Mouse (Mus musculus): ENCODE results near the gene Klhl29.

Klhl29 gene

DNA sequence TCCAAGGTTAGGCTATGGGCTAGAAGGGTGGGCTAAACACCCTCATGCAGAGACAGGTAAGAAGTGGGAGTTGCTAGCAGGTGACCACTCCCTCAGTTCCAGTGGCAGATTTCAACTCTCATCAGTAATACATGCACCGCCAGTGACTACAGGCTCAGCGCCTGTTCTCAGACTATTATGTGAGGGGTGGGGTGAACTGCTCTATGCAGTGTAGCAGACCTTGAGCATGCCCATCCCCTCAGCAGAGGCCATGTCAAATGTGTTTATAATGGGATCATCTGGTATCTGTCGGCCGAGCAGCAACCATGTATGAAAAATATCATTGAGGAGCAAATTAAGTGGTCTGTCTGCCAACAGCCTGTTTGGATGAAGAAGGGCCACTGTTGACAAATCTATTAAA lies 72.4 kb downstream of the Klhl29 start:
- DNase-seq (ENCODE audit: extremely low read depth, low read depth) = no peak

DNA sequence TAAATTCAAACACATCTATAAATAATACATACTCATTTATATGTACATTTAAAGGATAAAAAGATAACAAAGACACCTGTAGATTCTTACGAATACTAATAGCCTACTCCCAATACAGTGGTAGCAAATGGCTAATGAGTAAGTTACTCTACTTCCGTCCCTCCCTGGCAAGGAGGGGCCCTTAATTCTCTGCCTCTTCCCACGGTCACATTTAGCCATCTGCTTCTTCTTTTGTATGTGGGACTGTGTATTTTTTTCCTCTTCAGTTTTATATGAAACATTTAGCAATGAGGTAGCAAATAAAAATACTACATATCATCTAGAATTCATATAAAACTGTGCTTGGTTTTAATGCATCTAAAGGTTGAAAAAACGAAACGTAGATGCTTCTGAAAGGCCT lies 73.6 kb downstream of the Klhl29 start:
- no peak for DNase-seq (ENCODE audit: extremely low read depth, low read depth)

GRCm38 (mm10) chr12:5296422-5296821 lies 79.1 kb downstream of the Klhl29 start:
- DNase-seq (ENCODE audit: extremely low read depth, low read depth) = no peak

DNA sequence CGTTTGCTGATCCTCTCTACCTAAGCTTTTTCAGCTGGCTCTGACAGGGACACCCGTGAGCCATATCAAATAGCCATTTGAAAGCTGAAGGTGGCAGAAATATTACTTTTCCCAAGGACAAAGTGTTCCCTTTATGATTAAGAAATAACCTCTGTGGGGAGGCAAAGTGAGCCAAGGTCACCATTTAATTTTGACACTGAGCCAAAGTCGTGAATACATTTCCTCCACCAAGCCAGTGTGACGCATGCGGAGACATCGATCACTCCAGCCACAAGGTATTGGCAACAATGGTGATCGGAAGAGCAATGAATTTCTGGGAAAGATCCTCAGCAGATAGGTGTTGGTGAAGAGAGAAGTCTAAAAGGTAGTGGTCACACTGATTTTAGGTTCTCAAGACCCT lies 83.2 kb downstream of the Klhl29 start:
- DNase-seq (ENCODE audit: extremely low read depth, low read depth) = no peak

GRCm38 (mm10) chr12:5285579-5285978 lies 89.9 kb downstream of the Klhl29 start:
- DNase-seq (ENCODE audit: extremely low read depth, low read depth) = no peak

- no peak for DNase-seq (ENCODE audit: extremely low read depth, low read depth)
Observed at GRCm38 (mm10) chr12:5284961-5285360, 90.5 kb downstream of the Klhl29 start.

GRCm38 (mm10) chr12:5283654-5284053 lies 91.8 kb downstream of the Klhl29 start:
- DNase-seq (ENCODE audit: extremely low read depth, low read depth) = no peak

DNA sequence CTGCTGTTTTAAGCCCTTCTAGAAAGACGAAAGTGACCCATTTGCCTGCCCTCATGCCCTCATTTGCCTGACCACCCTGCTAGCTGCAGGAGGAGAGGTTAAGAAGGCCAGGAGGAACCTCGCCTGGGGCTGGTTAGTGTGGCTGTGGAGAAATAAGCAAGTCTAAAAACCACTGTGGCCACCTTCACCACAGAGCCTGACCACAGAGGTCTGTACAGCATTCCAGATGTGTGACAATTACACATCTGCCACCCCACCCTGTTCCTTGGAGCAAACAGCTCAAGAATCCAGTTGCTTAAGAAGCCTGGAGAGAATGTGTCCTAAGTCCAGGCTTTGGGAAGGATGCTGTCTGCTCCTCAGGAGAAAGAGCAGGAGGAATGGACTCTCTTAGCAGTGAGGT lies 92.9 kb downstream of the Klhl29 start:
- no peak for DNase-seq (ENCODE audit: extremely low read depth, low read depth)

- DNase-seq (ENCODE audit: extremely low read depth, low read depth) = no peak
Observed at GRCm38 (mm10) chr12:5279873-5280272, 95.6 kb downstream of the Klhl29 start.

DNA sequence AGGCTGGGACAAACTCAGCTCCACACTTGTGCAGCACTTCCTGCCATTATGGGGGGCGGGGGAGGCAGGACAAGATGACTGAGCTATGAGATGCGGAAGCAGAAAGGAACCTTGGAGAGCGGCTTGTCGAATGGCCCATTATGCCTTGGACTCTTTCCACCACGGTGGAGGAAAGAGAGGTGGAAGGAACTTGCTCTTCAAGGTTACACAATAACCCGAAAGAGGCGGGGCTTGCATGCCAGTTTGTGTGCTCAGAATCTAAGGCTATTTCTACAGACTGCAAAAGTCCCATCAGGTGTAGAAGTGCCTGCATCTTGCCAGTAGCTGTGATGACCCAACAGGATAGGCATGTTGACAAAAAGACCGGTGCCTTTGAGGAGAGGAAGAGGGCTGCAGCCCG lies 98.5 kb downstream of the Klhl29 start:
- no peak for DNase-seq (ENCODE audit: extremely low read depth, low read depth)

DNA sequence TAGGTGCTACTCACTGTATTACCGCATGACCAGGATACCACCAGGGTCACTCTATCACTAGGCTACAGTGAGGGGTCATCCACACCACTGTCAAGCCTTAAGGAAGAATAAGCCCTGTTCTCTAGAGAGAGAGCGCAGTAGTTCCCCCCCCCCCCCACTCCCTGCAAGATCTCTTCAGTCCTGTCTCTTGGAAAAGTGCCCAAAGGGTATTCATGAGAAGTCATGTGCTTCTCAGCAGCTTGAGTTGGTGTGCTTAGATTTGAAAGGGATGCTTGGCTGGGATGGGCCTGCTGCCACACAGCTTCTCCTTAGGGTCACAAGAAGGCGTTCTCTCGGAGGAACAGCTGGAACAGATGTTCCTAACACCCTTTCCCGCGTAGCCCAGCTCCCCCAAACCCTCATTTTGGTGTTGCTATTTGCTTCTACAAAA lies 100.0 kb downstream of the Klhl29 start:
- DNase-seq (ENCODE audit: extremely low read depth, low read depth) = no peak

GRCm38 (mm10) chr12:5274519-5274944 lies 101.0 kb downstream of the Klhl29 start:
- no peak for DNase-seq (ENCODE audit: extremely low read depth, low read depth)

DNA sequence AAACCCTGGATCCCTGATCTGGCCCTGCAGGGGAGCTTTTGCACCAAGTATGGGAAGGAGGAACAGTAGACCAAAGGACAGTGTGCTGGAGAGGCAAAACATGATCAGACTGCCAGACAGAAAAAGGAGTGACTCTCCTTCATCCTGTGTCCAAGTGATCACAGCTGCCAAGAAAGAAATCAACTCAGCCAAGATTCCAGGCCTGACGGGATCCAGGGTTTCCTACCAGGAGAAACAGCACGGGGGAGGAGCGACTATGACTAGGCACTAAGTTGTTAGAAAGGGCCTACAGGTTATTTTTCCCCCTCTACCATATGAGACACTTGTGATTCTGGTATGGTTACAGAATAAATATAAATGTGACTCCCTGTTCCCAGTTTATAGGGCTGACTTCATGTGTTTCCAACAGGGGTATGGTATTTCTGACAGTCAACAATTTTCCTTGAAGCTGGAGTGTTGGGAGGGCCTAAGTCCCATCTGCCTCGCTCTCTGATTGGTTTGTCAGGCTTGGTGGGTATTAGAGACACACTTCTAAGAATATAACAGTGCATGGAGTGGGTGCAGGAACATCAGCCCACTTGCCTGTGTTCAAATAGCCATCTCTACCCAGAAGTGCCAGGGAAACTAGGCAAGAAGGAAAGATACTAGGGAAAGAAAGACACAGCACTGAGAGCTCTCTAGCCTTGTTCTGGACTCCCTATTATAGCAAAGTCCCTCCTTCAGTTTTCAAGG lies 102.0 kb downstream of the Klhl29 start:
- no peak for DNase-seq (ENCODE audit: extremely low read depth, low read depth)

DNA sequence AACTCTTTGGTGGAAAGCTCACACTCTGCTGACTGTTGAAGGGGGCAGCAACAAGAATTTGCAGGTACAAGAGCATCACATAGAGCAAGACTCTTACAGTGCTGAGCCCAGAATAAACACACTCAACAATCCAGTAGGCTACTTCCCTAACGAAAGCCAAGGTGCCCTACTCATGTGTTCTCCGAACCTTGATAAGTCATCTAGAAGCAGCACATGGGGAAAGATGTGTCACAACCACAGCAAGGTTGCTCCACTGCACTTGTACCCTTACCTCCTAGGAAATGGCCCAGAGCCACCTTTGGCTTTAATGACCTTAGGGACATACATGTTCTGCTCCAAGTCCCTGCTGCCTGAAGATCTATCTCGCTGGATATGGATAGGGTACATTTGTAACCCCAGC lies 105.0 kb downstream of the Klhl29 start:
- DNase-seq (ENCODE audit: extremely low read depth, low read depth) = no peak

DNA sequence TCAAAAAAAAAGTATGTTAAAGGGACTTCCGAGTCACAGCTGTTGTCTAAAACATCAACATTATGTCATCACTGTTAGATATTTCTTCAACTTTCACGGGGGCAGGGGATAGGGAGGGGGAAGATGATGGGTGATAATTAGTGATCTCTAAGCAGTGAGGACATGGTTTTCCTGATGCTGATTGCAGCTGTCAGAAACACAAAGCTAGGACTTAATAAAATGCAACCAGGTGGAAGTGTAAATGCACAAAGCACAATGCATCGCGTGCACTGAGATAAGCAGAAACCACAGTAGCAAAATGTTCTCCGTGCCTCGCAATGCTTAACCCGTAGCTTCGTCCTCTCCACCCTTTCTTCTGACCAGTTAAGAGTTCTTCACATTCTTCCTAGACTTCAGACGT lies 105.5 kb downstream of the Klhl29 start:
- no peak for DNase-seq (ENCODE audit: extremely low read depth, low read depth)

- no peak for DNase-seq (ENCODE audit: extremely low read depth, low read depth)
Observed at GRCm38 (mm10) chr12:5269061-5269460, 106.4 kb downstream of the Klhl29 start.

GRCm38 (mm10) chr12:5268188-5268612 lies 107.3 kb downstream of the Klhl29 start:
- no peak for DNase-seq (ENCODE audit: extremely low read depth, low read depth)

DNA sequence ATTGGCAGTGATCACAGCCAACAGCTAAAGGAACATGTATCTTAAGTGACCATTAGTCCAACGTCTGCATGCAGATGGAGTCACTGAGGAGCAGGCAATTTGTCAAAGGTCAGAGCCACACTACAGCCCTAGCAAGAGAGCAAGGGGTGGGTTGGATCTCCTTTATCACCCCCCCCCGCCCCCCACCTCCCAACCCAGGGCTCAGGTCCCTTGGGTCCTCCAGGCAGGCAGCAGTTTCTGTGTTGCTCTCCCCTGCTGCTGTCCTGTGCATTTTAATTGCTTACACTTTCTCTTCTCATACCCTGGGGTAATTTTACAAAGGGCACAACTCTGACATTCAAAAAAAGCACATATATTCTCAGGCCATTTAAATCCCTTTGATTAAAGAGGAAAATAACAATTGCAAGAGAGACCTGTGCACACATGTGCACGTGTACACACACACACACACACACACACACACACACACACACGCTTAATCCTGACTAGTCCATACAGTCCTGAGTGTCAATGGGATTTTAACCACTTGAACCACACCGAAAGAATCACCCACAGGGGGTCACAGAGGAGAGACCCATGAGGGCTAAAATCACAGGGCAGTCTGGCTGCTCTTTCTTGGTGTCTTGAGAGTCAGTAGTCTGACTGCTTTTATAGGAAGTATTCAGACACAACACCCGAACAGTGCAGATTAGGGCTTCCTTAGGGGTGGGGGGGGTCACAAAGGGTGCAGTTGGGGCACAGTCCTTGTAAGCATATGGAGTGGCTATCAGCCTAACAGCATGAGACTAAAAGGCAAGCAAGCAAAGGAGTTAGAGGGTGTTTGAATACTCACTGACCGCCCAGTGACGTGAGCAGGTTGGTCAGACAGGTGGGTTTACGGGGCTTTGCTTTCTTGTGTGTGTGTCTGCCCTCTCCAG lies 108.0 kb downstream of the Klhl29 start:
- no peak for DNase-seq (ENCODE audit: extremely low read depth, low read depth)

DNA sequence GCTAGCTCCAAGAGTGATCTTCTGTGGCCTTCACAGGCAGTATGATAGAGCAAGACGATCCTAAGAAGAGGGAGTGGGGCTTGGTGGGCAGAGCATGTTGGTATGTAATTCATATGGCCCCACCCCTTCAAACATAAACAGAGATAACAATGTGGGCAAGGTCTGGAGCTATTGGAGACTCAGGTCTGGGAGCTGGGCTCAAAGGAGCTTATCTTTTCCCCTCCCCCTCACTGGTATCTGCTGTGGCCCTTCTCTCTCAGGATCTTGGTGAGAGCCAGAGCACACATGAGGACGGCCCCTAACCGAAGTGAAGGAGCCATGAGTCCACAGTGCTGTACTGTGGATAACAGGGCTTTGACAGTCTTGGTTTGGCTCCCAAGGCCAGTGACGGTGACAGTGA lies 108.7 kb downstream of the Klhl29 start:
- no peak for DNase-seq (ENCODE audit: extremely low read depth, low read depth)

DNA sequence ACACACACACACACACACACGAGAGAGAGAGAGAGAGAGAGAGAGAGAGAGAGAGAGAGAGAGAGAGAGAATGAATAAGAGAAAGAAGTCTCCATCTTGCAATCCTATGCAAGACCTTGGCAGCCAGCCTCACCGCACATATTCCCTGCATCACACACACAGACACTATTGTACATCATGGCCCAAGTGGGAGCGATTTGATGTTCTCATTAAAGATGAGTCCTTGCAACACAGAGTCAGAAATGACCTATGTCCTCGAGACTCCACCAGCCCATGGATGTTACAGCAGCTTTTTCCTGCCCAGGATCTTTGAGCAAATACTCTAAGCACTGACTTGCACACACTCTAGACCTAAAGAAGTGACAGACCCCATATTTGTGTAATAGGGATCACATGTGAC lies 114.0 kb downstream of the Klhl29 start:
- DNase-seq (ENCODE audit: extremely low read depth, low read depth) = no peak

- no peak for DNase-seq (ENCODE audit: extremely low read depth, low read depth)
Observed at GRCm38 (mm10) chr12:5258779-5259178, 116.7 kb downstream of the Klhl29 start.

DNA sequence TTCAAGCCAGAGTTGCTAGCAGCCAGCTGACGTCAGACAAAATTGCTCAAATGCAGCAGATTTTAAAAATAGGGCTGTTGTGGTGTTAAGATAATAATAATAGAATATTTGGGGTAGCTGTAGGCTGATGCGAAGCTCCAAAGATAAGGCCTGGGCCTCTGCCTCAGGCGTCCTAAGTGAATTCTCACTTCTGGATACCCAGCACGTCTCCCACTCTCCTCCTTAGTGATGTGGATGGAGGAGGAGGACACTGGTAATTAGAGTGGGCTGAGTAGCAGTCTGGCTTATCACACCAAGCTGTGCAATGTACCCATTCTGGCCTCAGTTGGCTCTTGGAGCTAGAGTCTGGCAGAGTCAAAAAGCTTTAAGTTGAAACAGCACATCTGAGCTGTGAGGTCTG lies 118.3 kb downstream of the Klhl29 start:
- DNase-seq (ENCODE audit: extremely low read depth, low read depth) = no peak

DNA sequence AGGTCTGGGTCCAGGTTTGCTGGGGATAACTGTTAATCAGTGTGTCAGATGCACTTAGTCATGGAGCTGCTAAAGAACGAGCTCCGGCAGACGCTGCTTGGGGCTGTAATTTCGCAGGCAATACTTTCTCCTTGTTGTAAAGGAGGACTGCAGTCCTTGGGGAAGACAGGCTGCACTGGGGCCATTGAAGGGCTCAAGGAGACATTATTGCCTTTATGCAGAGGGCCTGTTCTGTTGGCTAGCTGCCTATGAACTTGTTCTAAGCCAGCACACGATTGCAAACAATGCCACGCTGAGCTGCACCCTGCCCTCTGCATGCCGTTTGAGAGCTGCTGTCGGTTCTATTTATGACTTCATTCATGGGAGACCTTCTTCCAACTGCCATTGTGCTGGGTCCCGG lies 120.4 kb downstream of the Klhl29 start:
- DNase-seq (ENCODE audit: extremely low read depth, low read depth) = no peak
